Mouse (Mus musculus): ENCODE data around the gene Coro2a.

Gene Coro2a

DNA sequence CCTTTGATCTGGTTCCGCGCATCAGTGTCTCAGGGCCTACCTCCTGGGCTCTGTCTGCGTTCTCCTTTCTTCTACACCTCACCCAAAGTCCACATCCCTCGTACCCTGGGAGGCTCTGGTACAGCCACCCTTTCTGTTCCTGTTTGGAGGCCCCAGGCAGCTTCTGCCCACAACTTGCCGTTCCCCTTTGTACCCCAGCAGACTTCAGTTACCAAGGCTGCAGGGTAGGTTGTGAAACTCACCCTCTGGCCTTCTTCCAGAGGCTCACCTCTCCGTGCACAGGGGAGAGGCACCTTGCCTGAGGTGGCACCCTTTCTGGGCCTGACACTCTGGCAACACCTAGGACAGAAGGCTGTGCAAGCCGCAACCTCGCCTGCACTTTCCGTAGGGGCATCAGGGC lies 46.2 kb downstream of the Coro2a start:
- no peak for DNase-seq

DNA sequence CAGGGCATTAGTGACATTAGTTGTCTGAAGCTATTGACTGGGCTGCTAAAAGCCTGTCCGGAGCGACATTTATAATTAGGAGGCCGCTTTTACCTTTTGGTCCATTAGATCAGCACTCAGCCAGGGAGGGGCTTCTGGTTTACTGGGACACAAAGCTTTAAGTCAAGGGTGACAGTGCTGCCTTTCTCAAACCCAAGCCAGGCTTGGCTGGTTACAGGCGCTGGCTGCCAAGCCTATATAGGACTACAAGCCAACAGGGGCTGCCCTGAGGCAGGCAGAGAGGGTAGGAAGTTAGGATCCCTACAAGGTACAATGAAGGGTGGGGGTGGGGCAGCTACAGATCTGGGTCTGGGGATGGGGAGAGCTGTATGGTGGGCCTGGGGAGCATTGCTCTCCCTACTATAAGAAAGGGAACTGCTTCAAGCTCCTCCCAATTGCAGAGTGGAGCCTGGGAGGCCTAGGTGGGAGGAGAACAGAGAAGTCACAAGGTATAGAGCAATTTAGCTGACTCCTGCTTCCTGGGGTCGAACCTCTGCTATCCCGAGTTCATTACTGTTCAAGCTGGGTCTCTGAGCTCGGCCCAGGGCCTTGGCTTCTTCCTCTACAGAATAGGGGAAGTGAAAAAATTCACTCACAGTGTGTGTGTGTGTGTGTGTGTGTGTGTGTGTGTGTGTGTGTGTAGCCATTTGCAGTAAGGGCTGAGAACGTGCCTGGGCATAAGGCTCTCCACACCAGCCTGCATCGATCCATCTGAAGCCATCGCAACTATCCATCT lies 47.5 kb downstream of the Coro2a start:
- DNase-seq: no peak

DNA sequence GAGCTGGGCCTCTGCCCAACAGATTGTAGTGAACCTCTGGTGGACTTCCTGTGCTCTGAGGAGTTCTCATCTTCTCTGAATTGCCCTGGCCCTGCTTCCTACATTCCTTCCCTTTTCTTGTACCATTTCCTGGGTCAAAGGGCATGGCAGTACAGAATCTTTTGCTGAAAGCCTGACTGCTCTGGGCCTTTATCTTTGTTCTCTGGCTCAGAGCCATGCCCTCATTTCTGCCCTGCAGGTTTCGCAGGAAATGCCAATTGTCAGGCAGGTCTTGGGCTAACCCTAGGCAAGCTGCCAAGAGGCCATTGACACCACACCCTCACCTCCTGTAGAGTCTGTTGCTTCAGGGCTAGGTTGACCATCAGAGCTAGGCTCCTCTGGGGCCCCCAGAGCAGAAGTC lies 48.1 kb downstream of the Coro2a start:
- no peak for DNase-seq

DNA sequence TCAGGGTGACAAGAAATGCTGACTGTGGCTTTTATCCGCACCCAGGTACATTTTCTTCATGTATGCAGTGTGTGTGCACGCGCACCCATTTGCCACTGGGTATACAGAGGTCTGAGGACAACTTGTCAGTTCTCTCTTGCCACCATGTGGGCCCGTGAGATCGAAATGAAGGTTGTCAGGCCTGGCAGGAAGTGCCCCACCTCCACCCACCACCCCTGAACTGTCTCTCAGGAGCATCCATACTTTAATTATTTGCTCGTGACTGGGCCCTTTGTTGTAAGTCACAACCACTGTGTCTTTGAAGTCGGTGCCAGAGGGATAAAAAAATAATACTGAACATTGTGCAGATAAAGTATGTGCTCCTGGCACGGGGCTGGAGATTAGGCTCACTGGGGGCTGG lies 51.6 kb downstream of the Coro2a start:
- DNase-seq: no peak

DNA sequence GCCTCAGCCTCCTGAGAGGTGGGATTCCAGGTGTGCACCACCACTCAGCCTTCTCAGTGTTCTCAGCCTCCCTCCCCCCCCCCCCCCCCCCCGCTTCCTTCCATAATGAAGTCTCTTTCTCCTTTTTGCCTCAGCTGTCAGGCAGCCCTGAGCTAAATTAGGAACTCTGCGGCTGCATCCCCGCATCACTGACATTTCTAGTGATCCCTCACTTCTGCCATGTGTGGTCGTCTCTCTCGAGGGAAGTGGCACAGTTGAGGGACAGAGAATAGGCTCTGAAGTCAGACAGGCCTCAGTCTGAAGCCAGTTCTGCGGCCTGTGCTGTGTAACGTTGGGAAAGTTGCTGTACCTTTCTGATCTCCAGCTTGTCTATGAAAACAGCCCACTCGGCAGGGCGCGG lies 52.0 kb downstream of the Coro2a start:
- no peak for DNase-seq

DNA sequence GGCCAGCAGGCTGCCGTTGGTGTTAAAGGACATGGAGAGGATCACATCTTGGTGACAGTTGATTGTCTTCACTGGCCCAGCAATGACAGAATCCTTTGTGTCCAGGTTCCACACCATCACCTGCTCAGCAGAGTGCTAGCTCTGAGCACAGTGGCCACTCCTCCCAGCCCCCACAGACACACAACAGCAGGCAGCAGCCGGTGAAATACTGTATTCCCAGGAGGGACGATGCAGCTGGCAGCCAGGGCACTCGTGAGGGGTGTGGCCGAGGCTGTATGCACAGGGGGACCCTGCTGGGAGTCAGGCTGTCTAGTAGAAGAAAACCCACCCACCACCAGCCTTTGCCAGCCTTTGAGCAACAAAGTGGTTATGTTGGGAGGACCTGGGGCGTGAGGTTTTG lies 55.3 kb downstream of the Coro2a start:
- DNase-seq: no peak

DNA sequence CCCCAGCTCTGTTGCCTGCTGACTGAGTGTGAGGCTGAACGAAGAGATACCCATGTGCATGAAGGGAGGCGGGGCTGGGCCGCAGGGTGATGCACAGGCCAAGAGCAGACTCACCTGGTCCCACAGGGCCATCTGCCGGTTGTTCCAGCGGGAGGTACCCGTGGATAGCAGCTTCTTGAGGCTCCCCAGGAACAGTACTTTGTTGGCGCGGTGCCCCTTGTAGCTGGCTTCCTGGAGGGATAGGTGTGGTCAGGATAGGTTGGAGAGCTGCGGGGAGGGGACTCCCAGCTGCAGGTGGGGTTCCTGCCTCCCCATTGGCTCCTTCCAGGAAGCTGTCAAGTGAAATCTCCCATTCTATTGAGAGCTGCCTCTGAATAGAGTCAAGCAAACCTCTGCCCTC lies 56.5 kb downstream of the Coro2a start:
- DNase-seq: no peak

DNA sequence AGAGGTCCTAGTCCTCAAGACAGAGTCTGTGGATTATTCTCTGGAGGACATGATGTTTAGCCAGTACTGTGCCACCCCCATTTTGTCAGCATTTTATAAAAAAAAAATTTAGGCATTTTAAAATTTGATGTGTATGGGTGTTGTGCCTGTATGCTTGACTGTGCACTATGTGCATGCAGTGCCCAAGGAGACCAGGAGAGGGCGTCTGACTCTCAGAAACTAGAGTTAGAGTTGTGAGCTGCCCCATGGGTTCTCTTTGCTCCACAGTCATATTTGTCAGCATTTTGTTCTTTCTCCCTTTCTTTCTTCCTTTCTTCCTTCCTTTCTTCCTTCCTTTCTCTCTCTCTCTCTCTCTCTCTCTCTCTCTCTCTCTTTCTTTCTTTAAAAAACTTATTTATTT lies 57.7 kb downstream of the Coro2a start:
- peak; percentile 33 to 43 for DNase-seq

DNA sequence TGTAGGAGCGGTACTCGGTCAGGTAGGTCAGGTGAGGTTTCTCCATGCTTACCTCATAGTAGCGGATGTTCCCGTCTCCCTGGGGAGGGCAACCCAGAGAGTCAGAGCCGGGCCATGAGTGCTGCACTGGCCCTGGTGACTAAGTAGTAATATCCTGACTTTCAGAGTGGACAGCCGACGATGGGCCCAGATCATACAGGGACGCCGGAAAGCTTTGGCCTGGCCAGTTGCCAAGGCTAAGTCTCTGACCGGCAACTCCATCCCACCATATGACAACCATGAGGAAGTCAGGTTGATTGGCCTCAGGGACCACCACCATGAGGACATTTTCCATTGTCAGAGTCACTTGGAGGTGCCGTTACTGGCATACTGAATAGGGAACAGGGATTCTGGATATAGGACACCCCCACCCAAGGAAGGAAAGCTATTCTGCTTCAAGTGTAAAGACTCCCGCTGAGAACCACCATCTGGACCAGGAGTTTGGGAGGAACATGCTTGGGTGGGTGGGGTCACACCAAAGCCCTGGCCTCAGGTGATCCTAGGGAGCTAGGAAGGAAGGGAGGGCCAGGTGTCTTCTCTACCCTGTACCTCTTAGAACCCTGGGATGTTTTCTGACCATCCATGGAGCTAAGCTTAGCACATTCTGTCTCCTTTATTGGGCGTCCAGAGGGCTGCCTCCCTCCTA lies 58.5 kb downstream of the Coro2a start:
- no peak for DNase-seq

DNA sequence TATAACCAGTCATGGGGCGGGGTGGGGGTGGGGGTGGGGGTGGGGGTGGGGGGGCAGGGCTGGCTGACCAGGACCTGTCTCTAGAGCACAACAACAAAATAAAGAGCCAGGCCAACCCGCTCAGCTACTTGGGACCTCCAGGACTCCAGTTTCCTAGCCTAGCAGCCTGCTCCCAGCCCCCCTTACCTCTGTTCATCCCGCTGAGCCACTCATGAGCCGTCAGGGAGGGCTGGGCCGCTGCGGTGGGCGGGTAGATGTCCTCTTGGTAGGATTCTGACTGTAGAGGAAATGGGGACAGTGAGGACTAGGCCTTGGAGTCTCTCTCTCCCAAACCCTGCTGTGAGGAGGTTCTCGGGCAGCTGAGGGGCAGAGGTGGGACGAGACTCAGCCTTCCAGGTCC lies 60.3 kb downstream of the Coro2a start:
- no peak for DNase-seq

DNA sequence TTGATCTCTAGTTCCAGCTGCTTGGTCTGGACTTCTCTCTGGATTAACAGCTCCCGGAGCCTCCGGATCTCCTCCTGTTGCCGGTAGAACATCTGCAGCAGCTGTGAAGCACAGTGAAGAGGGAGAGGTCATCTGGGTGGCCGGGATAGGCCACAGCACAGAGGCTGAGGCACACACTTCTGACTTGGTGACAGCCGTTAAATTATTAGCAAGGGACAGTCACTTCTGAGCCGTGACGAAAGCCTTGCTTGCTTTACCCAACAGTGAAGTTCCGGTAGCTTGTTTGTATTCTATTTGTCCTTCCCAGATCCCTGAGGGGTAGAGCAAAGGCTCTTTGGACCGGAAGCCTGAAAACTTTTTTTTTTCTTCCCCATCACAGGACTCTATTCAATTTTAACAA lies 62.8 kb downstream of the Coro2a start:
- DNase-seq: no peak

DNA sequence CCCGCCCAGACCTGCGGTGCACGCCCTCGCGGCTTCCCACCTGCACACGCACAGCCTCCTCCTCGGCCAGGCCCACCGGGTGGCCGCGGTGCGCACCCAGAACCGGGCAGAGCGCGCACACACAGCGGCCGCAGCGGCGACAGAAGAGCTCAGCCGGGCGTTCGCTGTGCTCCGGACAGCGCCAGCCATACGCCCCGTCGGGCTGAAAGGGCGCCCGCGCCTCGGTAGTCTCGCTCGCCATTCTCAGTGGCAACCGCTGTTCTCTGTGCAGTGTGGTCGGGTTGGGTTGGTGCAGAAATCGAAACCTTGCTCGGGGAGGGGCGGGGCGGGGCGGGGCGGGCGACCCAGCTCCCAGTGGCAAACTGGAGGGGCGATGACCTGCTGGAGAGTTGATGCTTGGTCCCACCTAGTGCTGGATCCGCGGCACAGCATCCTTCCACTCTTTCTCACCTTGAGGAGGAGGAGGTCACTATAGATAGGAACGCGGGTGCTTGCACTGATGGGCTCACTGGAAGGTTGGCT lies 66.1 kb downstream of the Coro2a start, which contains the start of gene Trim14:
TSS of gene Trim14 (minus strand) at position 302 of the 522 bp plus-strand sequence.
- peak; percentile 66 to 78 for DNase-seq

DNA sequence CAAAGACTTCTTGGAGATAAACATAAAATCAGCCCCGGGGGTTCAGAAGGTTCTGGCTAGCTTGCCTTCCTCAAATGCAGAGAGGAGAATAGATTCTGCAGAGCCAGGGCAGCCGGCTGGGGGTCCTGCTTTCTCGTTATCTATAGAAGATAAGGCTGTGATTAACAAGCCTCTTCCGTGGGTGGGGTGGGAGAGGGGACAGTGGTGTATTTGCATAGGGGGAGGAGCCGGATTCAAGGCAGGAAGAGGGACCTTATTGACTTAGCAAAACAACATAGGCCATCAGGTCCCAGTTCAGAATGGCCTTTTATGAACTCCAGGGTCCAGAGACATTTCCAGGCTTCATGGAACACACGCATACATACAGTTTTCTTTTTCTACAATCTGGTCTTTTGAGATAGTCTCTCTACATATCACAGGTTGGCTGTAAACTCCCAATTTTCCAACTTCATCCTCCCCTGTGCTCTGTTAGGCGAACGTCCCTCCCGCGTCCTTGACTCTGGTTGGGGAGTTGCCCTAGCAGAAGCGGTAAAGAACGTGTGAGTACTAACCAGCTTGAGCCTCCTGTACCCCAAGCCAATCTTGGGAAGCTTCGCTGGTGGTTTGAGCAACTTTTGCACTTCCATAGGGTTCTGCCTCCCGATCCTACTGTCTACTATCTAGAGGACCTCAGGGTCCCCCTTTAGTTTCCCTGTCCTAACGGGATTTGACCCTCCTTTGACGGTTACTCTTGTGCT lies 66.7 kb downstream of the Coro2a start:
- peak; percentile 40 to 44 for DNase-seq

DNA sequence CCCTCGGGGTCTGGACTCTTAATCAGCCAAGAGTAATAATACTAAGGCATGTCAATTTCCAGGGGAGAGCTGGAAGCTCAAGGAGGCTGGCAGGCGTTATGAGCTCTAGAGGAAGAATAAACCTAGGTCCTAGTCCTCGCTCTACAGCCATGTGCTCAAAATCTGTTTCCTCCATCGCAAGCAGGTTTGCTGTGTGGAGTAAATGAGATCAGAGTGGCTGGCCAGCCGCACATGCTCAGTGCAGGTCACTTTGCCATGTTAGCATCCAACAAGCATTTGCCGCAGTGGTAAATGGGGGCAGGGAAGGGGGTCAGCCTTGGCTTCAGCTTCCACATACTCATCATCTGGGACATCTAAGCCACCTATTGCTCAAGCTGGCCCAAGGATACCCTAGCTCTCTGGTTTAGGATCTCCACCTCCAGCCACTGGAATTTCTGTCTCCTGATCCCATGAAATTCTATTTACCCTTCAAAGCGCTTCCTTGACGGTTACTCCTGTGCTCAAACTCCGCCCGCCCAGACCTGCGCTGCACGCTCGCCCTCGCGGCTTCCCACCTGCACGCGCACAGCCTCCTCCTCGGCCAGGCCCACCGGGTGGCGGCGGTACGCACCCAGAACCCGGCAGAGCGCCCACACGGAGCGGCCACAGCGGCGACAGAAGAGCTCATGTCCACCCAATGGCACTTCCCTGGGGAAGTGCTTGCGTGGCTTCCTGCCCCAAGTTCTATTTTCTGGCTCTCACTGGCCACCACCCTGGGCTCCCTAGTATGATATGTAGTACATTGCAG lies 67.9 kb downstream of the Coro2a start:
- DNase-seq: peak in 1 of 2 experiments; percentile 48

DNA sequence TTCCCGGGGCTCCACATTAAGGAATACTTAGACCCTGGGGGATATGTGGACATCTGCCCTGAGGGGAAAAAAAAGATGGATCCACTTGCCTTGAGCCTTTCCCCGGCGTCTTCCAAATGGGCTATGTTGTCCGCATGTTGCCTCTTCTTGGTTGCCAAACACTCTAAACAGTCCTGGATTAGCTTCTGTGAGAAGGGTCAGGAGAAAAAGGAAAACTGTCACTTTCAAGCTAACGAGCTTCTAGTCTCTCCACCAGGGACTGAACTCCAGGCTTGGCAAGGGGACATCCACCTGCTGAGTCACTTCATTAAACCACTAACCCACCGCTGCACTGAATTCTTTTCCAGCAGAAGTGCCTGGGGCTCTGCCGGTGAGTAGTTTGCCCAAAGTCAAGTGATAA lies 69.1 kb downstream of the Coro2a start:
- no peak for DNase-seq

DNA sequence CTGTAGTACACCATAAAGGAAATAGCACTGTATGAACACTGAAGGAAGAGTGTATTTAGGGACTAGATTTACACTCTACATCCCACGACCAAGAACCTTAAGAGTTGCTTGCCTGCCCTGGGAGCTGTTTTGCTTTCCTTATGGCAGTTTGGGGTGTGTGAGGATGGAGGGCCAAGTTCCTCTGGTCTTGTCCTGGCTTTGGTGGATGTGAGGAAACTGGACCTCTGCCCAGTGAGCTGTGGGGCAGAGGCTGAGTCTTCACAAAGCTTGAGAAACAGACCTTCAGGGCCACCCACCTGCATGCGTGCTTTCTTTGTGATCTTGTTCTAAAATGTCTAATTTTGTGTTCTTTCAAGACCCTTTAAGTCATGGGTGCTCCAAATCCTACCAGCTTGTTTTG lies 69.5 kb downstream of the Coro2a start:
- no peak for DNase-seq

DNA sequence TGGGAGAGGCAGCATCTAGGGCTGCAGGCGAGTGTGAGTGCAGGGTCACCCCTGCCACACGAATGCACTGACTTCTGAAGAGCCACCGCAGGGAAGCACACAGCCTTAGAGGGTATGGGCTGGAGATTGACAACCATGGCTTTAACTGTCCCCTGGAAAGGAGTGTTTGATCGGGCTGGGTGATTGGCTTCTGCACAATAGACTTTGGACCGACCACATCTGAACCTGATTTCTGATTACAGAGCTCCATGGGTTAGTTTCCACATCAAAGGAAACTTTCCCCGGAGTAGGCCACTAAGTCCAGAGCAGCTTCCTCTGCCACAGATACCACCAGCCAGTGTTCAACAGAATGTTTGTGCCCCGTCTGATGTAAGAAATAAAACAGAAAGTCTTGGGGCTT lies 72.3 kb downstream of the Coro2a start:
- DNase-seq: no peak

DNA sequence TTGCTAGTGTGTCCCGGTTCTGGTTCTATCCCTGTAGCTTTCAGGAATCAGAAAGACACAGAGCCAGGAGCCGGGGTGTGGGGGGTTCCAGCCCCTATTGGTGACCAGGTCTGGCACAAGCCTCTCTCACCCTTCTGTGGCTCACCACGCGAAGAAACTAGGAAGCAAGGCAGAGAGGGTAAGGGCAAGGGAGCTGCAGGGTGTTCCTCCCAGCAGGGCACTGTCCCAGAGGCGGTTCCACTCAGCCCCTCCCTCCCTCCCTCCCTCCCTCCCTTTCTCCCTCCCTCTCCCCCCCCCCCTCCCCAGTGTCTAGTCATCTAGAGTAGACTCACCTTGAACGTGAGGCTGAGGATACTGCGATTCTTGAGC lies 74.5 kb downstream of the Coro2a start:
- no peak for DNase-seq

DNA sequence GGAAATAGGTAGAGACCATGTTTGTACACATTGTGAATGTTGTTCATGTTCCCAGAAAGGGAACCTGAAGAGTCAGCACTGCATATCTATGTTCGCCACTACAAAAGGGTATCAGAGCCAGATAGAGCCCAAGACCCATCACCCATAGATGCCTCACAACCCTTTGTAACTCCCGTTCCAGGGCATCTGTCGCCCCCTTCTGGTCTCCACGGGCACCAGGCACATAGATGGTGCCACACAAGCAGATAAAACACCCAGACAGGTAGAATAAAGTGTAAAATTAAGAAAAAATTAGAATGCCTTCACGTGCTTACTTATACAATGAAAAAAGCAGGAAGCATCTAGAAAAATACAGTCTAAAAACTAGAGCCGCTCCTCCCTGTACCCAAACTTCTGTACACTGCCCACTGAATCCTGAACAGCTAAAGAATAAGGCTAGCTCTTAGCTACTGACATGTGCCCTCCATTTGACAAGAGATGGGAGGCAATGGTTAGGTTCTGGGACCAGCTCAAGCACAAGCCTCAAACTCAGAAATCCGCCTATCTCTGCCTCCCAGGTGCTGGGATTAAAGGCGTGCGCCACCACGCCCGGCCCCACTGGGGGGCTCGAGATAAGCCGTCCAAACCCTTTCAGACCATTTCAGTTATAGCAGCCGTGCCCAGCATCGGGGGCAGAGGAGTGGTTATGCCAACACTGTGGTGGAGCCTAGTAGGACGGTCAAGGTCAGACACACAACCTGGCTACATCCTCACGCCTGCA lies 75.0 kb downstream of the Coro2a start:
- peak in 1 of 2 experiments; percentile 35 for DNase-seq

DNA sequence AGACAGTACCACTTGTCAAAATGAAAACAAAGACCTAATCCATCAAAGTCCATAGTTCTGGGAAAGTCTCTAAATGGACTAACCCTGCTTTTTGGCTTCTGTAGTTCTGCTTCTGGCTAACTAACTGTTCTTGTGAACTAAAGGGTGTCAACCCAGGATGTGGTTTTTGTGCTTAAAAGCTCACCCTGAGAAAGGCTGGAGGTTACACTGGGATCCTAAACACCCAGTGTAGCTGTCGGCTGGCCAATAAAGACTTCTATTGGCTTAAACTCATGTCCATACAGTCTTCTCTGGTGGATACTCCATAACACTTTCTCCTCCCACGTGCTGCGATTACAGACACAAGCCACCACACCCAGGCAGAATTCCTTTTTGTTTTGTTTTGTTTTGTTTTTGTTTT lies 75.8 kb downstream of the Coro2a start:
- no peak for DNase-seq

DNA sequence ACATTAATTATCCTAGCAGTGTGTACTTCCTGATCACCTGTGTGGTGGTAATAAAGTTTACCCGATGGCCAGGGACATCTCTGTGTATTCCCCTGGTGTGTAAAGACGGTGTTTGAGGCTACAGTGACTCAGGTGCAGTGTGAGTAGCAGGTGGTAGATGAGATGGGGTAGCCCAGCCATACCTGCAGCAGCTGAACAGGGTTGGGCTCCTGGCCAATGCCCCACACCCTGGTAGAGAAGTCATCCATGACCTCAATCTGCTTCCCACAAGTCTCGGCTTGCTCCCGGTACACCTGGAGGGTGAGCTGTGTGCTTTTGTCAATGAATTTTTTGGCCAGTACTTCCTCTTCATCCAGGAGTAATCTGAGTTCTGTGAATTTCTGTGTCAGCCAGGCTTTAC lies 78.7 kb downstream of the Coro2a start:
- DNase-seq: no peak

DNA sequence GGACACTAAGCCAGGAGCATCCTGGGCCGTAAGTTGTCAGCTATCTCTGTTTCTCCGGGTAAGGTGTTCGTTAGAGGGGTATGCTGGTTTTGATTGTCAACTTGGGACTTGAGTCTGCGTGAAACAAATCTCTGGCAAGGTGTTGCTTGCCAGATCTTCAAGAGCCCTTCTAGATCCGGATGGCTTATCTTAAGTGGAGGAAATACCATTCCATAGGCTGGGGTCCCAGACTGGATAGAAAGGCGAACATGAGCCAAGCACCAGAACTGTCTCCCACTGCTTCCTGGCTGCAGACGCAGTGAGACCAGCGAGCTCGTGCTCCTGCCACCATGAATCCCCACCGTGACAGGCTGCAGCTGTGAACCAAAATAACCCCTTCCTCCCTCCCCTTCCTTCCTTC lies 80.5 kb downstream of the Coro2a start:
- DNase-seq: no peak
